Mouse (Mus musculus): ENCODE measurements around the gene Hist2h3c1.
"Not testable (repeated sequence)": the region's sequence is repeated elsewhere in the genome, so short reads cannot be mapped to it uniquely, and the experiment has no call there.

The Hist2h3c1 gene

DNA sequence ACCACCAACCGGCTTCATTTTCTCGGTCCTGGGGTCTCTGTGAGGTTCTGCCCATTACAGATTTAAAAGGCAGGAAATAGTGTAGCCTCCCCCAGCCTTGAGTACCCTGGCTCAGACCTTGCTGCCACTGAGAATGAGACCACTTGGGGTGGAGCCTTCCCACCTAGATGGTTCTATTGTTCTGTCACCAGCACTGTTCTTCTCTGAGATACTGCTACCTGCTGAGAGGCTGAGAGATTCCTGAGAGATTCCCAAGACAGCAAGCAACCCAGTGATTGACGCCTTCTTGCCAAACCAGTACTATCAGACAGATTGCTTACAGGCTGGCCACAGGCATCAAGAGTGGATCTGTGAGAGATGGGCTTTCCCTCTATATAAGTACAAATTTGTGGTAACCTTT, 42.7 kb downstream of the Hist2h3c1 start:
- DNase-seq (ENCODE audit: low spot score) = no peak

- not testable (repeated sequence) for DNase-seq (ENCODE audit: low spot score)
These were observed 44.2 kb downstream of the Hist2h3c1 start for GRCm38 (mm10) chr3:96290727-96291126.

DNA sequence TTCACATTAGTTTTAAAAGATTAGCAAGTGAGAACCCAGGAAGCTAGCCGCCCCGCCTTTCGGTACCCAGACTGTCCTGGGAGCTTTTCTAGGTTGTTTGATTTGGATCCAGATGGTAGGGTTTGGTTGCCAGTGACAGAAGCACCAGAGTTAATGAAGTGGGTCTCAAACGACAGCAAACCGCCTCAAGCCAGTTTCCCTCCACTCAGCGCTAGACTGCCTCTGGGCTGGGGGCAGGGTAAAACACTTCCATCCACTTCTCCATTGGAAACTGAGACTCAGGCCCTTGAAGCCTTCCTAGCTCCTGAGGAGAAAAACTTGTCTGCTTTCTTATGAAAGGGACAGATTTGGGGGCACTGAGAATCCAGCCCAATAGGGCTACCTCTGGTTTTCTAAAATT, 46.2 kb downstream of the Hist2h3c1 start:
- DNase-seq (ENCODE audit: low spot score) = no peak

DNA sequence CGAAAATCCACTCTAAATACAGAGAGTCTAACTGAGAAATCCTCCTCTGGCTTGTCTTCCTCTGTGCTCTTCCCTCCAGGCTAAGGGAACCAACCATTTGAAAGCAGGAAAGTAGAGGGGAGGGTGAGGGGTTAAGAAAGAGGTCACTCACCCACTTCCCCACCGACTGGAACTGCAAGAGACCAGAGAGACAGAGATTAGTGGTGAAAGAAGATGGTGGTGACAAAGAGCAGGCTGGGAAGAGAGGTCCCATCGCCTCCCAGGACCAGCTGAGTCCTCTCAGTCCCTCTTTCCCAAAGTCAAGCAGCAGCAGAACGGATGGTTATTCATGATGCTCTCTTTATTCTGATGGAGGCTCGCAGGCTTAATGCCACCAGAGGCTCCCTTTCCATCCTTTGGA, 46.9 kb downstream of the Hist2h3c1 start:
- no peak for DNase-seq (ENCODE audit: low spot score)

- DNase-seq (ENCODE audit: low spot score) = no peak
These were observed 47.3 kb downstream of the Hist2h3c1 start, which contains the start of gene Fcgr1 for GRCm38 (mm10) chr3:96293787-96294186. Gene Fcgr1 (minus strand): TSS chr3:96293969.

All from ovary, postnatal 14 days (tissue).